Mouse (Mus musculus) fibroblast of lung, adult 2 months (primary cell): Measurements from ENCODE around the gene Tecta.

Experiments
- DNase-seq: peaks from one replicate; pipeline ENCODE4 v3.0.0-alpha.2; 2011; ENCODE audit warnings: low read depth

The Tecta gene

GRCm38 (mm10) chr9:42387038-42387437 is 12.7 kb downstream of the Tecta start:
- no peak for DNase-seq

DNA sequence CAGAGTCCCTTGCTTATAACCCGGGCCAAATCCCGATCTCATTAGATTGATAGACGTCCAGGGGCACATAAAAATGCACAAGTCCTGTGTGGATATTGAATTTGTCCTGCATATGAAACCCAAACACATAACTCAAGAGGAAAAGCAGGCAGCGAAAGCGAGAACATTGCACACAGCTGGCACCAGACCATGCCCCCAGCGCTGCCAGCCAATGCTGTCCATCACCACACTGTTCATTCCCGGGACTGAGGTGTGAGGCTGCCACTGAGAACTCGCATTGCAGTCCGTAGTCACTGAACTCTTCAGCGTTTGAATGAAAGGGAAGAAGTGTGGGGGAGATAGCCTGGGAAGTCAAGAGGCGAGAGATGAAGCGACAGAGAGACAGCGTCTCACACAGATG is 14.1 kb downstream of the Tecta start:
- no peak for DNase-seq

DNA sequence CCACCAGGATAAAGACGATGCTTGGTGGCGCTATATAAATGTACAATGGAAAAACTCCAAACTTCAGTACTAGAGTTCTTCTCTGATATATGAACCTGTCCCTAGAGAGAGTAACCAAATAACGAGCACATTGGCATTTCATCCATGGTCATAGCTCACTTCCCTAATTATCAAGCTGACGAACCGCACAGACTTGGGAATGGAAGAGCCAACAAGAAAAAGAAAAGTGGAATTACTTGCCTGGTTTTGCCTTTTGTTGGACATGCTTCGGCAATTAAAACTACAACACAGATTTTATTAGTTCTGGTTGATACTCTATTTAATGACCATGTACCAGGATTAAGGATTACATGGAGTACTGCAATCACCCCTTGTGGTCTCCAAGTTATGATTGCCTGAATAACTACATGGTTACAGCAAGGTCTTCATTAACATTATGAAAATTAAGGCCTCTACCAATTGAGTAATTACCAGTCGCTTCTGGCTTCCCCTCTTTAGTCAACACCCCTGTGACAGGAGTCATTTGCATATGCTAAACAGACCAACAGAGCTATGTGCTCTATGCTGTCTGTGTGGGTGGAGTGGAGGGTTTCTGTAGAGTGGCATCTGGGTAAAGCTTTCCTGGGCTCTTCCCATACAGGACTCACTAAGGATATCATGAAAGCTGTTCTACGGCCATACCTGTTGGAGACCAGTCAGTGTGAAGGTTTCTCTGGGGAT is 16.9 kb downstream of the Tecta start:
- DNase-seq, result no peak

DNA sequence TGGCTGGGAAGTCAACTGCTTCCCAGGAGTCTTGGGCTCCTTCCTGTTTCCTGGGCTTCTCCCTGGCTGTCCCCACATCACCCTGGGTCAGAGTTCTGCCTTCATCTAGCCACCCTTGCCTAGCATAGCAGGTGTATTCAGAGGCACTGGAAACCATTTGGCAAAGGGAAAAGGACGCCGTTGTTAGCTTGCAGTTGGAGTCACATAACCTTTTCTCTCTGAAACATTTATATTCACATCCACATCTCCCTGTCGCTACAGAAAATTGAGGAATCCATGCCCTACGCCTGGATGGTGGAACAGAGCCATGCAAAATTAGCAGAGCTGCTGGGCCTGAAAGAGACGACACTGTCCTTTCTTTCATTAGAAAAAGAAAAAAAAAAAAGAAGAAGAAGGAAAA is 17.7 kb downstream of the Tecta start:
- DNase-seq, result no peak

- no peak for DNase-seq
Measured at GRCm38 (mm10) chr9:42378071-42378470, 21.7 kb downstream of the Tecta start.

DNA sequence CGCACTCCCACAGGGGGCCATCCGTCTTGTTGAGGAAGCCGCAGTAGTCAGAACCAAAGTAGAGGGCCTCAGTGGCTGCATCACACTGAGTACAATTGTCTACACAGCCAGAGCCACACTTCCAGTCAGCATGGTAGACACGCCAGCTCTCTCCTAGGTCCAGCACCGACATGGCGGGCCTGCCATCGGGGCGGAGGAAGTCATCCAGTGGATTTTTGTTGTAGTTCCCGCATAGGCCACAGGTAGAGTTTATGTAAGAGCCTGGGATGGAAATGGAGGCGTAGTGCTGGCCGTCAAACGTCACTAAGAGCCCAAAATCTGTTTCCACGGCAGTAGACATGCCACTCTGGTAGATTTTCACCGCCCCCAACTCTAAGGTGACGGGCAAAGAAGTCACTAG is 22.1 kb downstream of the Tecta start:
- DNase-seq, result no peak

DNA sequence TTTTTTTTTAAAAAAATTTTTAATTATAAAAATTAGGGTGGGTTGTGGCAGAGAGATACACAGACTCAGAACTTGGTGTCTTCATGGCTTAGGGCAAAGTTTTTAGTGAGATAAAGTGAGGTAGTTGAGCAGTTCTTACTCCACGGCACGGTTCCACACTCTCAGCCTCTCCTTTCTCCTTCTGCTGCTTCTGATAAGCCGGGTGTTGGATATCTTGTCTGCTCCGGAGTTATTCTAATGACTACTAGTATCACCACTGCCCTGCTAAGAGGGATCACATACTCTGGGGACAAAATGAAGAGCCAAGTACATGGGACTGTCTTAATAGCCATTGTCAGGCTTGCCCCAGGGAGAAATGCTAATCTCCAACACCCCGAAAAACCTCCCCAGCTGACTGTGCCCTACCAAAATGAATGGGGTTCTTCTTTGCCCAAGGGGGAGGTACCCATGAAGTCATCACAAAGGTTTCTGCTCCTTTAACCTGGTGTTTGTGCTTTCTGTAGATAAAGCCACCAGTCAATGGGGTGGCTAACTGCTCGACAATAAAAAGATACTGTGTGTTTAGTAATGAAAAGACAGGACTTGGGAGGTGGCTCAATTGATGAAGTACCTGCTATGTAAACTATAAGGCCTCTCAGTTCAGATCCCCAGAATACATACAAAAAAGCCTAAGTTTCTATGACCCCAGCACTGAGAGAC is 27.9 kb downstream of the Tecta start:
- no peak for DNase-seq

- DNase-seq, result no peak
Measured at GRCm38 (mm10) chr9:42357585-42357984, 42.1 kb downstream of the Tecta start.

DNA sequence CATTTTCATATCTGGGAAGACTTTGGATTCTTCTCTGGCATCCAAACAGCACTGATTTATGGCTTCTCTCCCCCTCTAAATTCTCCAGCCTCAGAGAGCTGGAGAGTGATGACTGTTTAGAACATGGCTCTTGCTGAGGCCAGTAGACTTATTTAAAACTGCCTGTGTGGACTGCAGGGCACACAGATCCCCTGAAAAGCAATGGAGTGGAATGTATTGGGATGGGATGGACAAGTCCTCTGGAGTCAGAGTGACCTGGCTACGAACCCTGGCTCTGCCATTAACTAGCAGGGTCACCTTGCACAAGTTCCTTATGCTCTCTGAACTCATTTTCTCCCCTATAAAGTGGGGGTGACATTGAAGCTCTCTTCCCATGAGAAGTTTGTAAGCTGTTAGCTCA is 44.9 kb downstream of the Tecta start:
- DNase-seq, result no peak

- no peak for DNase-seq
Measured at GRCm38 (mm10) chr9:42349791-42350190, 49.9 kb downstream of the Tecta start.

DNA sequence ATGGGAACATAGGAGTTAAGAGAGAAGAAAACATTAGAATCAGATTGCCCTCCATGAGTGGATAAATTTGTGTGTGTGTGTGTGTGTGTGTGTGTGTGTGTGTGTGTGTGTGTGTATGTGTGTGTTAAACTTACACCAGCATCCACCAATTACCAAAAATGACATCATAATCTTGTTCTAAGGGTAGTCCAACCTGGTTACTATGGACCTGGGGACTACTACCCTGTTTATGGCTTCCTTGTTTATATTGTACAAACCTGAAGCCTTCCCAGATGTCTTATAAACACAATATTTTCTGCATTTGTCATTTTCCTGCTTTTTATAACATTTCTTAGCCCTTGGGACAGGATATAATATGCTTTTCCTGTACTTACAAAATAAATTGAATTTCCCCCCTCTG is 53.4 kb downstream of the Tecta start:
- no peak for DNase-seq

DNA sequence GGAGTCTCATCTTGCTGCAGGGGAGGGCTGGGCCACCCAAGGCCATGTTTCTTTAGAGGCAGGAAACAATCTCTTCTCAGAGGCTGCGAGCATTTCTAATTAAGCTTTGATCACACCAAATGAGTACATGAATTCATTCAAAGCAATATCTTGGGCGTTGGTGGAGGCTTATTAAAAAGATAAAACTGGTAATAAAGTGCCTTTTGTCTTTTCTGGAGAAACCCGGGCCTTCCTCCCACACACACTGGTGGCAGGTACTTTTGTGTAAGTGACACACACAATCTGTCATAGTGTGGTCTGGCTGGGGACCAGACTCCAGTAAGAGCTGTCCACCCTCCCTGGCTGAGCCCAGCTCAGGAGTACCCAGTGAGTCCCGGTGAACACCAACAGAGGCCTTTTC is 60.6 kb downstream of the Tecta start:
- DNase-seq, result no peak

DNA sequence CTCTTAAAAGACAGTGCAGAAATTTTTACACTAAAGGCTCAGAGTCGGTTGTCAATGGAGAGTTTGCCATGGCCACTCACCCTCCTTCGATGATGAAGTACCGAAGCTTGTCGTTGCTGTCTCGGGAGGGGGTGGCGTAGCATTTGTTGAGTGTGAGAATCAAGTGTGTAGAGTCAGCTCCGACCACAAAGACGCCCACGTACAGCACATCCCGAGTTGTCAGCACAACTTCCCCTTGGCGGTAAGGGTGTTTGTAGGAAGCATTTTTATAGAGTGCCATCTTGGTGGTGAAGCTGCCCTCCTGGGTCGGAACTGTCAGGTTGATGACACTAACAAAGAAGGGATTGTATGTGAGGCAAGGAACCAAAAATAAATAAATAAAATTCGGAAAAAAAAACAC is 62.7 kb downstream of the Tecta start:
- no peak for DNase-seq

DNA sequence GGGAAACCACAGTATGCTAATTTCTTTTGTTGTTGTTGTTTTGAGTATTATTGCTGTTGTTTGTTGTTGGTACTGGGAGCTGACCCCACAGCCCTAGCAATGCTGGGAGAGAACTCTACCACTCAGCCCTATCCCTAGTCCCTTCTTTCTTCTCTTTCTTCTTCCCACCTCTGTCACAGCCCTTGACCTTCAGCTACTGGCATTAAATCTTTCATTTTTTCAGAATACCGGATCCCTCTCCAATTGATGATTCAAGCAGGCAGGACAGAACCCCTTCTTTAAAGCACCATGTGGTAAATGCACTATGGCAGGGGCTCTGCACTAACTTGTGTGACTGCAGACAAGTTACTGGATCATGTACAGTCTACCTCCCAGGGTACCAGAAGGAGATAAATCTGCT is 63.2 kb downstream of the Tecta start:
- DNase-seq, result no peak

DNA sequence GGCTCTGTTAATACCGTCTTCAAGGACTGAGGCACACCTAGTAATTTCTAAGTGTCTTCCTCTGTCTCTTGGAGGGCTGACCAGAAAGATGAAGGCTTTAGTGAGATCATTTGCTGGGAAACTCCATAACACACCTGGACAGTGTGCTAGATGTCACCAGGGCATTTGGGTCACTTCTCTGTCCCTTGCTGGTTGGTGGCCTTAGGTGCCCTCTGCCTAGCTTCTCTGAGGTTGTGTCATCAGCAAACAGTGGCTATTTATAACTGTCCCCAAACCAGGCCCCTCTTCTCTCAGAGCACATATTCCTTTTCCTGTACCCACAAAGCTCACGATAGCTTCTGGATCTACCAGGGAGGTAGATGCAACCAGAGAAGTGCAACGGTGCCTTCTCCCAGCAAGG is 64.8 kb downstream of the Tecta start:
- no peak for DNase-seq

GRCm38 (mm10) chr9:42332692-42333091 is 67.0 kb downstream of the Tecta start:
- DNase-seq, result no peak

- DNase-seq, result no peak
Measured at GRCm38 (mm10) chr9:42331341-42331740, 68.4 kb downstream of the Tecta start.

DNA sequence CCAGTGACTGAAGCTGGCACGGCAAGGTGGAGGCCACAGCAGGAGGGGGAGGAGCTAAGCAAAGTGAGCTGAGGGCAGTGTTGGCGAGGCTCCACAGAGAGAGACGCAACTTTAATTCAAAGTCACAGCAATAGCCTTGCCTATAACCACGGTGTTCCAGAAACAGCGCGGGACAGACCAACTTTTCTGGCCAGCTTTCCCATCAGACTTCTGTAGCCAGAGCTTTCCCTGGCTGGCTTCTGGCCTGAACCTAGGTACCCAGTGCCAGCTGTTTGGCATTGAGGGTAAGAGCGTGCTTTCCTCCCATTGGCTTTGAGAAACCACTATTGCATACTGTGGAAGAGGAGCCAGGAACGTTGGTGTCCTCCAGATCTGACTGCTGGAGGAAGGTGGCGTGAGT is 70.0 kb downstream of the Tecta start:
- no peak for DNase-seq

- DNase-seq, result no peak
Measured at GRCm38 (mm10) chr9:42326688-42327440, 72.9 kb downstream of the Tecta start.

- DNase-seq, result no peak
Measured at GRCm38 (mm10) chr9:42324640-42325394, 74.9 kb downstream of the Tecta start.

DNA sequence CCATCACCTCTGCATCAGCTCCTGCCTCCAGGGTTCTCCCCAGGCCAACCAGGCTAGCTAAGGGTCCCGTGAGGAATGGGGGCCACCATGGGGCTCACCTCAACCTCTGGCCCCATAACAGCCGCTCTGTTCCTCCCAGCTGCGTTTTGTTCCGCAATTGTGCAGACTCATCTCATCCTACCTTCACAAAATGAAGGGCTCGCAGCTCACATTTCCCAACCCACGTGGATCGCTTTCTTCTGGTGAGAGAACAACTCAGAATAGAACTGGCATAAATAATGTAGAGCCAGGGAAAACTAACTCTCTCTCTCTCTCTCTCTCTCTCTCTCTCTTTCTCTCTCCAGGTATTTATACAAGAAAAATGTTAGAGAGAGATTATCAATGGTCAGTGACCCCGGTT is 76.5 kb downstream of the Tecta start:
- no peak for DNase-seq

DNA sequence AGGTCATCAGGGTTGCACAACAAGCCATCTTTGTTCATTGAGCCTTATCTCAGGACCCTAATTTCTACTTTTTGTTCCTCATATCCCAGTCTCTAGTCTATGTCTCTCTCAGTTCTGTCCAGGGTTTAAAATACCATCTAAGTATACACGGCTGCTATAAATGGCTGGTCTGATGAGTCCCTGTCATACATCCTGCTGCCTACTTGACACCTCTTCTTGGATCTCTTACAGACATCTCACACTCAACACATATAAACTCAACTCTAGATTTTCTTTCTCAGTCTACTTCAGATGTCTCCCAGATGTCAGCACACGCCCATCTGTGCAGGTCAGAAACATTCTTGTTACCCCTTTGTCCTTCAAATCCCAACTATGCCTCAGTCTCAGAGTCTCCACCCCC is 78.3 kb downstream of the Tecta start:
- DNase-seq, result no peak
